Mouse (Mus musculus) urinary bladder, postnatal 10 days (tissue): ENCODE data around the gene Lemd2.

Experiments used
- DNase-seq: peaks from one replicate; pipeline ENCODE4 v3.0.0; 2022; ENCODE audit warnings: low spot score

Gene Lemd2

DNA sequence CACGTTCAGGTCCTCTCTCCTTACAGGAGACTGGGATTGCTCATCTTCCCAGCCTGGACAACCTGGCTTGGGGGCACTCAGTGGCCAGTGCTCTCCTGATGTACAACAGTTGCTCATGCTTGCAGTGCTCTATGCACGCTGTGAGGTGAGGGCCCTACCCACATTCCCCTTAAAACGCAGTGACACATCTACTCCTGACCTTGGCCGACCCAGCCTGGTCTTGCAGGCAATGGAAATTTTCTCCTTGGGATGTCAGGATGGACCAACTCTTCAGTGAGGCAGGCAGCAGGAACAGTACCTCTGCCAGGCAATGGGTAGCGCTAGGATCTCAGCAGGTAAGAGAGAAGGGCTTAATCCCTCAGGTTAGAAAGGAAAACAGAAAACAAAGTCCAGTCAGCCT is 17.2 kb downstream of the Lemd2 start:
- no peak for DNase-seq

DNA sequence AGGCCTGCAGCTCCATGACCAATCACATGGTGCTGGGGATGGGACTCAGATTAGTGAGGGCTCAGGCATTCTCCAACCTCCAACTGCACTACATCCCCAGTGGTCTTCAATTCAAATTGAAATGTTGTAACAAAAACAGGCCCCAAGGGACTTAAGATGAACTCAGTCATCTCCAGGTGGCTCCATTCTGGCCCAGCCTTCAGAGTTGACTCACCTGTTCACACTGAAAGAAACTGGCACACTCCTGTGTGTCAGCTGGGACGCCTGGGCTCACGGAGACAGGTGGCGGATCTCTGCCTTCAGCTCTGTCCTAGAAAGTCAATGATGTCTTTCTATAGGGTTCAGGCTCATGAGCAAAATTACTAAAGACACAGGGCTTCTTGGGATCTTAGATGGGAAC is 18.2 kb downstream of the Lemd2 start:
- DNase-seq, result no peak

DNA sequence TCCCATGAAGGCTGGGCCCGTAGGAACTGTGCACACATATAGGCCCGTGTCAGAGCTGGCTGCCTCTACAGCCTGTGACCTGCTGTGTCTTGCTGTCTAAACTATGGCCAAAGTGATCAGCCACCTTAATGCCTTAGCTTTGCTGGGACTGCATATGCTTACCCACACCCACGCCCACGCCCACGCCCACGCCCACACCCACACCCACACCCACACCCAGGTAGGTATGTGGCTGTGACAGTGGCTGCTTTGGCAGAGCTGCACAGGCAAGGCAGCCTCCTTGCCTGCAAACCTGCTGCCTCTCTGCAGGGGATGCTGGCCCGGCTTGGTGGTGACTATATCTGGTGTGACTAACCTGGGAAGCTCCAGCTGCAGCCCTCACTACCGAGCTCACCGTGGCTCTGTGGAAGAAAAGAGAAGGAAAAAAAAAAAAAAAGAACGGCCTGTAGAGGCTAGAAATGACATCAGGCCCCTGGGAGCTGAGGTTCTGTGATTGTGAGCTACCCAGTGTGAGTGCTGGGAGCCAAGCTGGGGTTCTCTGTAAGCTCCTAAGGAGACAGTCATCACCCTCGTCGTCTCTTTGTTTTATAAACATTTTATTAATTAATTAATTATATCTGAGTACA is 20.5 kb downstream of the Lemd2 start:
- no peak for DNase-seq

DNA sequence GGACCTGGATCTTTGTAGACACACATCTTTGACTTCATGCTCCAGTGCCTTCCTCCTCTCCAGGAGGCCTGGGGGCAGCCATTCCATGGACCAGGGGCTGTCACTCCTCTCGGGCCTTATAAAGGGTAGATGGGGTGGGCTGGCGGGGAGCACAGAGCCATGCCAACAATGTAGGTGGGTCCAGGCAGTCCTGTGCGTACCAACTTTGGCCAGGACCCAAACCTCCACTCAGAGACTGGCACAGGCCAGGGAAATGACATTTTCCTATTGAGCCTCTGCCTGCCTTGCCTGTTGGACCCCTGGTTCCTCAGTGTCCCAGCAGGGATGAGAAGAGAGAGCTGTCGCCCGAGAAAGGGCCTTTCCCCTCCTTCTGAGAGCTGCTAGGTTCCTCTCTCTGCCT is 21.9 kb downstream of the Lemd2 start:
- DNase-seq, result no peak

DNA sequence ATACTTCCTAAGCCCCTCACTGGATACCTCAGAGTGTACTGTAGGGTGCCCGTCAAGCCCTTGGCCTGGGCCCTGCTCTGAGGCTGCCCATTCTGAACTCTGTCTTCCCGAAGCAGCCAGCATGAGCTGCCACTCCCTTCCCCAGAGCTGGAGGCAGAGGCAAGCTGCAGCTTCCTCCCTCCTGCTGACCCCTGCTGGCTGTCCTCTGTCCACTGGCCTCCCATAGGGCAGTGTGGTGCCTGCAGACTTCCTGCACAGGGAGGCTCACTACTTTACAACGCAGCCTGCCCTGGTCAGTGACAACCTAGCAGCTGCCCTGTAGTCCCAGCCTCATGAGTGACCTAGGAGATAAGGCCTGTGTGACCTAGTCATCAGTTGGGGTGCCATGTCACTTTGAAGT is 22.6 kb downstream of the Lemd2 start:
- no peak for DNase-seq

DNA sequence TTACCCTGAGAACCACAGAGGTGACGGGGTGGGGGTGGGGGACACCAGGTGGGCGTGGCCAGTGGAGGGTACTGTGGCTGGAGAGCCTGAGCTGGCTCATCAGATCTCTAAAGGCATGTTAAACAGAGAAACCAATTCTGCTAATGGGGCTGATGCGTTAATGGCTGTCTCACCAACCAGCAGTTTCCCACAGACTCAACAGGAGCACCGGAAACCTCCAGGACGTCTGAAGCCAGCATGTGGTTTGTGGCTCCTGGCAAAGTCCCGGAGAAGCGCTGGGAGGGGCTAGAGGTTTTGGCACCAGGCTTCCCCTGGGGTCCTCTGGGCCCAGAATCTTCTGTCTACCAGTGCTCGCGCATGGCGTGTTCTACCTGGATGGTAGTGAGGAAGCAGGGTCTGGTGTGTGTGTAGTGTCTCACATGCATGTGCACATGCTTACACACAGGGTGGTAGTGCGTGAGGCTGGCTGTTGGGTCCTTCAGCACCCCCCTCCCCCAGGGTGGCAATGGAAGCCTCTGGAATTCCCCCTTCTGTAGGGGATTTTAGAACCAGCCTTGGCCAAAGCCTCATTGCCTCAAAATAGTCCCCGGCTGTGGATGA is 24.5 kb downstream of the Lemd2 start:
- no peak for DNase-seq

DNA sequence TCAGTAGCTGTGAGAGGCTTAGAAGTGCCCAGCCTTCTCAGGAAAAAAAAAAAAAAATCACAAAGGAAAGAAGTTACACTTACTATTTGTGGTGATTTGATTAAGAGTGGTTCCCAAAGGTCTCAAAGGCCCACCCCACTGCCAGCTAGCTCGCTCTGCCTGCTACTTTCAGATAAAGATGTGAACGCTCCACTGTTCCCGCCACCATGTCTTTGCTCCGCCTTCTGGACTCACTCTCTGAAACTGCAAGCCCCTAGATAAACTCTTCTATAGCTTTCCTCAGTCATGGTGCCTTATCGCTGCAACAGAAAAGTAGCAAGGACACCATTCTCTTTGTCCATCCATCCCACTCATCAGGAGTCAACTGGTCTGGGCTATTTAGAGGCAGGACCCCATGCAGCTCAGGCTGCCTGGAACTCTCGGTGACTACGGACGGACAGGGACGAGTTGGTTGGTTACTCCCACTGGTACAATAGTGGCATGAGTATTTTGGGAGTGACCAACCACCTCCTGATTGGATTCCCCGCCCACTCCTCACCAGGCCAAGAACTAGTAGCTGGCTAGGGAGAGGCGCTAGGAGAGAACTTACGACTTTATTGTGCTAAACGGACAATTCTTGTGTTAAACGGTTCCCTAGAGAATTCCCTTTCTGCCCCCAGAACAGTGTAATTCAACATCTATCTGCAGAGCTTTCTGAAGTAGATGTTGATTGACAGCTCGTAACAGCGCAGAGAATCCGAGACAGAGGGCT is 25.7 kb downstream of the Lemd2 start:
- no peak for DNase-seq

DNA sequence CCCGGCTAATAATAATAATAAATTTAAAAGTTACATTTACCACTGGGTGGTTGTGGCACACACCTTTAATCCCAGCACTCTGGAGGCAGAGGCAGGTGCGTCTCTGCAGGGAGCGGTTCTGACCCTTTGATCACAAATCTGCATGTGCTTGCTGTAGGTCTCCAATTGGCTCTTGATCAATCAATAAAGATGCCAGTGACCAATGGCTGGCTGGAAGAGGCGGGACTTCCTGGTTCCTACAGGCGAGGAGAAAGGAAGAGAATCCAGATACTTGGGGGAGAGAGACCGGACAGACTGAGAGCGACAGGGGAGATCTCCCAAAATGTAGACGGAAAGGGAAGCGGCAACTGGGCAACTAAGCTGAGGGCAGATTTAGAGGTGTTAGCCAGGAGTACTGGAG is 26.2 kb downstream of the Lemd2 start:
- DNase-seq, result no peak

DNA sequence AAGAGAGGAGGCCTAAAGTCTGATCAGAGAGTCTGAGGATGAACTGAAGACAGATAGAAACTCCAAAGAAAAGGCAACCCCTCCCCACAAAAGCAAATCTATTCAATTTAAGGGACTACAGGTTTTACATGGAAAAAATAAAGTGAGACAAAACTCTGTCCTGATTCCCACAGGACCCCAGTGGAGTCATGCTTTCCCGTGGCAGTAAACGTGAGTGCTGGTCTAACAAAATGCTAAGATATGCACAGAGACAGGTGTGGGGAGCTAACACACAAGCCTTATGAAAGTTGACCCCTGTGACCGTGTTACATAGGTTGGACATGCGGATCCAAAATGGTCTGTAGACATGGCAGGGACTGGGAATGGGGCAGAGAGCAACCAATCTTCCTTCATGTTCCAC is 27.5 kb downstream of the Lemd2 start:
- DNase-seq, result no peak

DNA sequence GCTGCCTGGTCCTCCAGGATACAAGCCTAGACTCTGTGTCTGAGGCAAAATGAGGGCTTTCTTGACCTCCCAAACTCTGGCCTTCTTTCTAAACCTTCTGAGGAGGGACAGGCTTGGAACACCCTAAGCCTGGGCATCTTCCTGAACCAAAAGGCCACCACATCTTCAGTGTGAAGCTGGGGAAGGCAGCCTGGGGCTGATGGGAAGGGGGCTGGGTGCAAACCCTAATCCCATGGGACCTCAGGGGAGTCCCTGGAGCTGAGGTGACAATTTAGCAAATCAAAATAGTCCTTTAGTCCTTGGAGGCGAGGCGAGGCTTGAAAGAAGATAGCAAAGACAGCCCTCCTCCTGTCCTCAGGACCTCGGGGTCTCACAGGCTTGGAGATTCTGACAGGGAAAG is 28.0 kb downstream of the Lemd2 start:
- no peak for DNase-seq

DNA sequence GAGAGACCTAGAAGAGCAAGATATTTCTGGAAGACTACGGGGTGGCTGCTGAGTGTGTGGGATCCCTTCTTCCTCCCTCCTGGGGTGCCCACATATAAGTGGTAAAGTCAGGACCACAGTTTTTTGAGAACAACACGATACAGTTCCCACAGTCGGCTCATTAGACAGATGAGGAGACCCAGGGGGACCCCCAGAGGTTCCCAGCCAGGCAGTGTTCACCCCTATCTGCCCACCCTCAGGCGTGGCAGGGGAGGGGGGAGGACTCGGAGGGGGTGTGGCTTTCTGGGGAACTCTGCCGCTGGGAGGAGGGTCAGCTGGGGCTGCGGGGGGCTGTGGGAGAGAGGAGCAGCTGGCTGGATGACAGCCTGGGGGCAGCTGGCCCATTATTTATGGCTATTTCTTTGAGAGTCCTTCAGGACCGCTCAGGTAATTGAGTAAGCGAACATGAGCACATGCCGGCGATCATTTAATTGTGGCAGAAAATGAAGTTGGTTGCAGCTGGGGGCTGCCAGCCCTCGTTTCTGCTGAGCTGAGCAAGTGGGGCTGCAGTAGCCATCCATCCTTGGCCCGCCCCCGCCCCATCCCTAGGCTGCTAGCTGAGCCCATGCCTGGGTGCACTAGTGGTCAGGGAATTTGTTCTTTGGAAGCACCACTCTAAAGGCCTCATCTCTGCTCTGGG is 28.9 kb downstream of the Lemd2 start:
- DNase-seq, result no peak

DNA sequence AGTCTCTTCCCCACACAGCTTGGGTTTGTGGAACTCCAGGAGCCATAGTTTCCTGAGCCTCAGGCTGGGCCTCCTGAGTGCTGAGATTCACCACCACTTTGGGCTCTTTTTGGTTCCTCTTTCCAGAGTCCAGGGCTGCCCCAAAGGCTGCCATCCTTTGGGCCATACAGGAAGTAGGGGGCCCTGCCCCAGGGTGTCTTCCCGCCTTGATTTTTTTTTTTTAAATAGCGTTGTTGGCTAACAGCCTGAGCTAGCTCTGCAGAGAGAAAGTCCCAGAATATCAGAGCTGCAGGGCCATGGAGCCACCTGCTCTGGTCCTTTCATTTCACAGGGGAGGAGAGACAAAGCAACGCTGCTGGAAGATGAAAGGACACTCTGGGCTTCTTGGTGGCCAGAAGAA is 30.6 kb downstream of the Lemd2 start:
- DNase-seq, result no peak

DNA sequence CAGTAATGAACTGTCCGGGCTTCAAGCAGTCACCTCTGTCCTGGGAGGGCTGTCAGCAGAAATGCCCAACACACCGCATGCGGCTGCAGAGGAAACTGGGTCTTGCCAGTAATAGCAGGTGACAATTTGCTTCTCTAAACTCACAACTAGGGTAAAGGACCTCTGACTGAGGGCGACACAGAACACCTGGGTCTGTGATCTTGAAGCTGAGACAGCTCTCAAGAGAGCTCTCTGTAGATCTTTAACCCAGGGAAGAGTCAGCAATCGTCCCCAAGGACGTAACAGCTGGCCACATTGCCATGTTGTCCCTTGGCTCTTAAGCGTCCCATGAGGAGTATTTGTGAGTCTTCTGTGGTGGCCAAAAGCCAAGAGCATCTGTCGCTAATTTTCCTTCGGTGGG is 31.8 kb downstream of the Lemd2 start:
- no peak for DNase-seq

DNA sequence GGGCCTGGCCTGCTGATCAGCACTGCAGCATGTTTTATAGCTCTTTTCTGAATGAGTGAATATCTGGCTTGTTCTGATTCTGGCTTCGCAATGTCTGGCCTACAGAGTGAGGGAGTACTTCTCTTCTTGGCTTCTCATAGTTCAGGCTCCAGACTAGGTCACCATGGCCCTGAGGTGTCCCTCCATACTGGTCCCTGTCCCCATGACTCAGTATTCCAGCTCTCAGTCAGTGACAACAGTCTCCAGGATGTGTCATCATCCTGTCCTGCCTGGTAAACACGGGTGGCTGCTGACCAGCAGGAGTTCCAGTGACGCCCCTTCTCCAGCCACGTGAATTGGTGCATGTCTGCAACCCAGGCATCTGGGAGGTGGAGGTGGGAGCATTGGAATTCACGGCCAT is 33.1 kb downstream of the Lemd2 start:
- no peak for DNase-seq

DNA sequence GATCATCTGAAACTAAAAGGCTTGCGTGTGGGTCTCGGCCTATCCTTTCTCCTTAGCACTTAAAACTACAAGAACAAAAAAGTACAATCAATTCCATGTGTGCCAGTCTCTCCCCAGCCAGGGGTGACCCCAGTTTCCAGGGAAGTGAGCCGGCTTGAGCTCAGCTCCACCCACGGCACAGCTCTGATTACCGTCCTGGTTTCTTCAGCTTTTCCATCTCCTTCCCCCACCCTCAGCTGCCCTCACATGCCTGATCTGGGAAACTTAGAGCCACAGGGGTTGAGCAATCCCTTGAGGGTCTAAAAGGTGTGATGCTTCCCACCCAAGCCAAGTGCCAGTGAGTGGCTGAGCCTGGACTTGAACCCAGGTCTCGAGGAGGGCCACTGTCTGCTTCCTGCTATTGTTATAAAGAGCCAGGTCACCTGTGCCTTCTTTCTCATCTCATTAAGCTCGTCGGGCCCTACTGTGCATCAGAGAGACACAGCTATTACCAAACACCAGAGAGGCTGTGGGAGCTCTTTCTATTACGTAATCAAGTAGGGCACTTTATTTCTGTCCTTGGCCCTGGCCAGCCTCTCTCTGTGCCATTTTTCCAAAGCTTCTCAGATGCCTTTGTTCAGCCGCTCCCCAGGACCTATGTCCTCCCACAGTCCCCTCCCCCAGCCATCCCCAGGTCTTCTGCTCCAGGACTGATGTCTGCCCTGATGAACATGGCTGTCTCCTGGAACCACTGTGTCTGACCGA is 34.1 kb downstream of the Lemd2 start:
- DNase-seq, result no peak

DNA sequence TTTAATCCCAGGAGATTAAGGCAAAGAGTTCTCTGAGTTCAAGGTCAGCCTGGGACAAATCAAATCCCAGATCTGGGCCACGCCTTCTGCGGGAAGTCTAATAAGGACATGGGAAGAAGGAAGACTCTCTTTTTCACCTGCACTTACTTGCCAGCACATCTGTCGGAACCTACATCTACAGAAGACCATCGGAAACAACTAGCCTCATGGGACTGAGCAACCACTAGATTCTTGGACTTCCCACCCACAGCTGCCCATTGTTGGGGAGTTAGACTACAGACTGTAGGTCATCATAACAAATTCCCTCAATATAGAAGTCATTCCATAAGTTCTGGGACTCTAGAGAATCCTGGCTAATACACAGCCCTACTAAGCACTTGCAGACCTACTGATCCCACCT is 35.7 kb downstream of the Lemd2 start:
- no peak for DNase-seq

DNA sequence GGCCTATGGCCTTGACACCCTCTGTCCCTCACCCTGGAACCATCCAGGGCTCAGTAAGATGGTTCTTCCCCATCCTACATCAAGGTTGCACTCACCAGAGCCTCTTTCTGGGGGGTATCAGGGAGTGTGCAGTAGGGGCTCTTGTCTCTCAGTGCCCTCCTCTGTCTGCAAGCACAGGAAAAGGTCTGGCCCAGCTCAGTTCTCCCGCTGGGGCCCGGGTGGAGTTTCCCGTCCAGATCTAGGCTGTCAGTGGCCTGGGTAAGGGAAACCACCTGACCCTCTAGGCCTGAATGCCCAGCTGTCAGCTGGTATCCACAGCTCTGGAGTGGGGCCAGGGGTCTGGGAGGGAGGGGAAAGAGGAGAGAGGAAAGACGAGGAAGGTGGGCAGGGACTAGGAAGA is 36.7 kb downstream of the Lemd2 start, which contains the start of gene Ip6k3:
TSS of gene Ip6k3 (minus strand) at position 251 of the 400 bp plus-strand sequence.
- DNase-seq, result no peak

DNA sequence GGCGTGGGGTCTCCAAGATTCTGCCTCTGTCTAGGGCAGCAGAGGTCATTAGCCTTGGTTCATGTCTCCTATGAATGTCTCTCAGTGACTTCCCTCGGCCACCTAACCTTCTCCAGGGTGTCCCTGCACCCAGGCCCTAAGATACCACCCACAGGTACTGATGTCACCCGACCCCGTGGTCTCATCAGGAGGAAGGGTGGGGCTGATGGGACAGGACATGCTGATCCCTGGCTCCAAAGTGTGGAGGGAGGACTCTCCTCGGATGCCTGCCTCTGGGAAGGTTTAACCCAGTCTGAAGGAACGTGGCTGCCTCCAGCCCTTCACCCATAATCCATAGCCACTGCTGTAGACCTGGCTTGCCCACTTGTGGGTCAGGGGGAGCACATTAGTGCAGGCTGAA is 37.4 kb downstream of the Lemd2 start:
- no peak for DNase-seq

DNA sequence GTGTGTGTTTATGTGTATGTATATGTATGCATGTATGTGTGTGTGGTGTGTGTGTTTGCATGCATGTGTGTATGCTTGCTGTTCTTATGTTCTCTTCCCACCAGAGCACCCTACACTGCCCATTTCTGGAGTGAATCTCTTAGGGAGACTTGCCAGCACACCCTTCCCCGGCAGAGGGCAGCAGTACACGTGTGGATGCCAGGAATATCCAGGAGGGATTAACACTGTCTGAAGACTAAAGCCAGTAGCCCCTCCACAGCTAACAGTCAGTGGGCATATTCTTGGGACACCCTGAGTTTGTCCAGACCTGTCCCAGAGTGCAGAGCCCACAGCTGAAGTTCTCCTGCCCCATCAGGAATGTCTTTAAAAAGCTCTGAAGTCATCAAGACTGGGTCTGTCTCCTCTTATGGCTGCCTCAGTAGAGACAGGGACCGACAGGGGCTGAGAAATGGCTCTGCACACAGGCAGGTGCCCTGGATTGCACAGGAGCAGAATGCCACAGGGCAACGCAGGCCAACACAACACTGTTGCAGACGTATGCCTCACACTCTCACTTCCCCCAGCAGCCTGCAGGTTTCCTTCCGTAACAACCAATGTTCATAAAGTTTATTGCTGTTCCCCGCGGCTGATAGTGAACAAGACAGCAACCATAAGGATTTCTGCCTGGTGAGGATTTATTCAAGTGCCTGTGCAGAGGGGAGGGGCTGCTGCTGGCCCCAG is 39.1 kb downstream of the Lemd2 start:
- no peak for DNase-seq

DNA sequence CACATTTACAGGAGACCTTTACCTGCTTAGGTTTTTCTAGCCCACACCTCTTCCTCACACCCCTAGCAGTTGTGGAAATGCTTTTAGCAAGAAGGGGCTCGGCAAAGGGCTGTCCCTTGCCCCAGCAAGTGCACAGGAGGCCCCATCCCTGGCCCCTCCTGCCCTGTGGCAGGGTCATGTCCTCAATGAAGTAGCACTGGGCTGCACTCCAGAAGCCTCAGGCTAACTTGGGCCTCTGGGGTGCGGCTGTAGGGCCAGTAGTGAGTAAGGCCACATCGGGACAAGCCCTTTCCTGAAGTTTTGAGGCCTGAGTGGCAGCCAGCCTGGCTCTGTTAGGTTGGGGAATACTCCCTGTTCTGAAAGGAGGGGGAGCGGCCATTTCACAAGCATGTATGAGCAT is 43.4 kb downstream of the Lemd2 start:
- DNase-seq, result no peak

DNA sequence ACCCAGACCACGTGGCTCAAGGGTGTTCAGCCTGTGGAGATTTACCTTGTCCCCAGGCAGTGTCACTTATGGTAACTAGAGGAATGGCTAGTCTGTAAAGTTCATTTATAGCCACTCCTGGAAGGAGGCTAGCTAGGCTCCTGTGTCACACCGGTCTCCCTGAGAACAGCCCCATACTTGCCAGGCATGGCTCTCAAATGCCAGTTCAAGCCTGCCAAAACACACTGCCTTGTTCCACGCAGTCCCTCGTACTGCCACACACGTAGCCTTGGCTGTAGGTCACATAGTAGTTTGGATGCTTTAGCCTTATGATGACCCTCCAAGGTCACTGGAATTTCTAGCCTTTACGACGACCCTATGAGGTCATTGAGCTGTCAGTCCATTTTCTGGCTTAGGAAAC is 45.1 kb downstream of the Lemd2 start:
- DNase-seq, result no peak

DNA sequence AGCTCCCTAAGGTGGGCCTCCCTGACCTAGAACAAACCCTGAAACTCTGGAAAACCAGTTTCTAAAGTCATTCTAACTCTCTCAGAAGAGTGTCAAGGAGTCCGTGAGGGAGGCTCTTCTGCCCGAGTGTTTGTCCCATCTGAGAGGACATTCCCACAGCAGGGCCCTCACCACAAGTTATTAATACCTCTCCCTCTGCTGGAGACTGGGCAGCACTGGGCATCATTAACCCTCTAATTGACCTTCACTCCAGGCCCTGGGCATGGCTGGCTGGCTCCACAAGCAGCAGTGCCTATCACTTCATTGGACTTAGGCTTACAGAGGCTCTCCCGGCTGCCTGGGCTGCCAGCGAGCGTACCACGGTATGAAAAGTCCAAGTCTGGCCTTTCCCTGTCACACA is 45.8 kb downstream of the Lemd2 start:
- no peak for DNase-seq
